Mouse (Mus musculus): ENCODE measurements around the gene Arhgap10. TPM values are rescaled to one million over a fixed set of nuclear protein-coding genes. Genes with fewer than 3 reads are reported as not detected.

Arhgap10 gene
- total and polyA plus RNA-seq, 3 experiments = 13.1 to 22.8 TPM; not detected in 1

GRCm38 (mm10) chr8:77329783-77330182 lies 188.0 kb downstream of the Arhgap10 start:
- Histone ChIP-seq H3K4me3 (ENCODE audit: control insufficient read depth in 1 of 2, insufficient read depth in 1 of 2, low read depth in 2 of 2, low read length in 2 of 2) (no peak overlapping the region), H3K4me1 (ENCODE audit: control insufficient read depth in 1 of 2, insufficient read depth in 2 of 2, low read length in 2 of 2) (no peaks in the 10 kb centered on the region), H3K36me3 (ENCODE audit: control insufficient read depth in 1 of 2, insufficient read depth in 2 of 2, low read length in 2 of 2) (no peaks in the 10 kb centered on the region), H3K79me2 (ENCODE audit: control insufficient read depth, insufficient read depth, low read length, poor library complexity) (no peaks in the 10 kb centered on the region), H3K9me3 (replicated peaks; ENCODE audit: insufficient read depth, low read length) (no peaks in the 10 kb centered on the region), H3K27me3 (ENCODE audit: control insufficient read depth in 1 of 2, insufficient read depth in 2 of 2, low read length in 2 of 2) (no peaks in the 10 kb centered on the region), H3K27ac (ENCODE audit: control insufficient read depth, low read depth, low read length) (no peak overlapping the region), H3K9ac (ENCODE audit: control insufficient read depth, low read depth, low read length, poor library complexity, severe bottlenecking) (no peak overlapping the region)
- DNase-seq (ENCODE audit: low read depth, low spot score) = no peak
- no peak for TF ChIP-seq ETS1 (IDR thresholded peaks at IDR 0.05; ENCODE audit: low read depth, low read length)
- no peak for TF ChIP-seq RAD21 (IDR thresholded peaks at IDR 0.05; ENCODE audit: low read depth, low read length)
- TF ChIP-seq GATA1 (IDR thresholded peaks at IDR 0.05; ENCODE audit: low read depth, low read length) = no peak
- no peak for TF ChIP-seq TBP (IDR thresholded peaks at IDR 0.05; ENCODE audit: low read depth, low read length)
- TF ChIP-seq JUND (IDR thresholded peaks at IDR 0.05; ENCODE audit: low read depth, low read length) = no peak
- TF ChIP-seq ELF1 (IDR thresholded peaks at IDR 0.05; ENCODE audit: low read depth, low read length) = no peak
- TF ChIP-seq ZNF384 (IDR thresholded peaks at IDR 0.05; ENCODE audit: low read depth, low read length) = no peak

- Histone ChIP-seq H3K27me3 (ENCODE audit: control insufficient read depth in 1 of 2, insufficient read depth in 2 of 2, low read length in 2 of 2) (no peaks in the 10 kb centered on the region), H3K79me2 (ENCODE audit: control insufficient read depth, insufficient read depth, low read length, poor library complexity) (no peaks in the 10 kb centered on the region), H3K9me3 (replicated peaks; ENCODE audit: insufficient read depth, low read length) (no peaks in the 10 kb centered on the region), H3K4me1 (ENCODE audit: control insufficient read depth in 1 of 2, insufficient read depth in 2 of 2, low read length in 2 of 2) (no peaks in the 10 kb centered on the region), H3K4me3 (ENCODE audit: control insufficient read depth in 1 of 2, insufficient read depth in 1 of 2, low read depth in 2 of 2, low read length in 2 of 2) (no peak overlapping the region), H3K27ac (ENCODE audit: control insufficient read depth, low read depth, low read length) (no peak overlapping the region), H3K9ac (ENCODE audit: control insufficient read depth, low read depth, low read length, poor library complexity, severe bottlenecking) (no peak overlapping the region), H3K36me3 (ENCODE audit: control insufficient read depth in 1 of 2, insufficient read depth in 2 of 2, low read length in 2 of 2) (no peaks in the 10 kb centered on the region)
- DNase-seq (ENCODE audit: low read depth, low spot score) = no peak
- TF ChIP-seq RCOR1 (IDR thresholded peaks at IDR 0.05; ENCODE audit: low read depth, low read length) = no peak
- no peak for TF ChIP-seq TAL1 (IDR thresholded peaks at IDR 0.05; ENCODE audit: low read length)
- no peak for TF ChIP-seq MAFK (IDR thresholded peaks at IDR 0.05; ENCODE audit: borderline replicate concordance, low read depth, low read length)
- TF ChIP-seq ZC3H11A (IDR thresholded peaks at IDR 0.05; ENCODE audit: low read depth, low read length) = no peak
- no peak for TF ChIP-seq ZMIZ1 (IDR thresholded peaks at IDR 0.05; ENCODE audit: low read depth, low read length)
- no peak for TF ChIP-seq CHD1 (IDR thresholded peaks at IDR 0.05; ENCODE audit: low read depth, low read length)
- no peak for TF ChIP-seq MYC (IDR thresholded peaks at IDR 0.05; ENCODE audit: low read depth, low read length)
- no peak for TF ChIP-seq SIN3A (IDR thresholded peaks at IDR 0.05; ENCODE audit: low read length)
- TF ChIP-seq CTCF (IDR thresholded peaks at IDR 0.05 in 2 of 3, conservative IDR thresholded peaks at IDR 0.05 in 1 of 3; ENCODE audit: control insufficient read depth in 1 of 3, insufficient read depth in 1 of 3, low read depth in 2 of 3, low read length in 3 of 3, poor library complexity in 1 of 3, severe bottlenecking in 1 of 3) = no peak
- TF ChIP-seq UBTF (IDR thresholded peaks at IDR 0.05; ENCODE audit: borderline replicate concordance, insufficient read depth, low read depth, low read length) = no peak
- TF ChIP-seq GABPA (IDR thresholded peaks at IDR 0.05; ENCODE audit: low read depth, low read length) = no peak
- TF ChIP-seq JUND (IDR thresholded peaks at IDR 0.05; ENCODE audit: low read depth, low read length) = no peak
- TF ChIP-seq RAD21 (IDR thresholded peaks at IDR 0.05; ENCODE audit: low read depth, low read length) = no peak
- no peak for TF ChIP-seq TCF12 (IDR thresholded peaks at IDR 0.05; ENCODE audit: low read depth, low read length)
- TF ChIP-seq MAX (IDR thresholded peaks at IDR 0.05; ENCODE audit: low read length) = no peak
- no peak for TF ChIP-seq ZNF384 (IDR thresholded peaks at IDR 0.05; ENCODE audit: low read depth, low read length)
- TF ChIP-seq KAT2A (conservative IDR thresholded peaks at IDR 0.05; ENCODE audit: low read depth, low read length) = no peak
- TF ChIP-seq ELF1 (IDR thresholded peaks at IDR 0.05; ENCODE audit: low read depth, low read length) = no peak
- TF ChIP-seq ZKSCAN1 (IDR thresholded peaks at IDR 0.05; ENCODE audit: low read depth, low read length) = no peak
Observed at GRCm38 (mm10) chr8:77328473-77328872, 189.3 kb downstream of the Arhgap10 start.
